Mouse (Mus musculus) heart, embryonic 10.5 days (tissue): Measurements from ENCODE around the gene Spry2. TPM values are rescaled to one million over a fixed set of nuclear protein-coding genes. Genes with fewer than 3 reads are reported as not detected.

Experiments used
- DNase-seq: peaks from one replicate; pipeline ENCODE4 v3.0.0-alpha.2; 2017; ENCODE audit warnings: low spot score
- H3K27ac ChIP-seq: fragments of 300-500 bp; sonication (generic); 2 replicates; pipeline ENCODE4 v1.5.1; 2016; ENCODE audit warnings: mild to moderate bottlenecking
- H3K27me3 ChIP-seq: fragments of 300-500 bp; sonication (generic); 2 replicates; pipeline ENCODE4 v1.6.1; 2016; ENCODE audit warnings: mild to moderate bottlenecking; ENCODE audit not compliant: poor library complexity, insufficient read depth, severe bottlenecking
- H3K36me3 ChIP-seq: fragments of 300-500 bp; sonication (generic); 2 replicates; pipeline ENCODE4 v1.6.1; 2016; ENCODE audit warnings: mild to moderate bottlenecking, moderate library complexity
- H3K4me1 ChIP-seq: fragments of 300-500 bp; sonication (generic); 2 replicates; pipeline ENCODE4 v1.6.1; 2016; ENCODE audit warnings: mild to moderate bottlenecking
- H3K4me3 ChIP-seq: fragments of 300-500 bp; sonication (generic); 2 replicates; pipeline ENCODE4 v1.5.1; 2016; ENCODE audit warnings: mild to moderate bottlenecking, moderate library complexity
- H3K9me3 ChIP-seq: fragments of 300-500 bp; sonication (generic); 2 replicates; pipeline ENCODE4 v1.6.1; 2016; ENCODE audit warnings: mild to moderate bottlenecking, moderate library complexity
- WGBS: fragments of 180-500 bp; shearing (Covaris S2); methylation state at CpG from one replicate; pipeline ENCODE4 v1.1.7; 2016; 5-methylcytosine and 5-hydroxymethylcytosine counted together
- polyA plus RNA-seq: library from polyadenylated mRNA; unstranded; fragments of >200 nt; fragmentation: Nextera tagmentation; extraction: Ambion mirVana; gene quantifications from 2 replicates; pipeline ENCODE4 v1.2.1, GENCODE M21; 2016

Spry2 gene
- polyA plus RNA-seq, 1 experiment from 2014 or later, result 23.9 TPM

DNA sequence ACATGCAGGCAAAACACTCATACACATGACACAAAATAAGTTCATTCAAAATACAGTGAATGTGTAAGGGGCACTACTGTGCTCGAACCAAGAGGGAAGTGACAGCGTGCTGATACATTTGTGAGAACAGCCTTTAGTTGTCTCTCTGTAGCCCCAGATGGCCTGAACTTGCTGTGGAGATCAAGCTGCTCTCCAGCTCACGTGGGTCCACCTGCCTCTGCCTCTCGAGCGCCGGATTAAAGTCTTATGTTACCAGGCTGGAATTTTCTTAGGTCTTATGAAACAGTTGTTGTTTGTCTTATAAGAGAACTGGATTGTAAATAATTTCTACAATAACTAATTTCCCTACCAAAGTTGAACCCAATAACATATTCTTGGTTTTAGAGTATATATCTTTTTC lies 13.4 kb downstream of the Spry2 start:
- H3K4me1 ChIP-seq, result peaks cover 6% of the 10 kb centered on the region; the same call in 1 of the 2 replicates
- no peaks in the 10 kb centered on the region for H3K36me3 ChIP-seq
- DNase-seq, result no peak
- no peak overlapping the region for H3K27ac ChIP-seq
- H3K27me3 ChIP-seq, result no peaks in the 10 kb centered on the region
- H3K4me3 ChIP-seq, result no peak overlapping the region
- H3K9me3 ChIP-seq, result no peaks in the 10 kb centered on the region
- WGBS, result 89% methylated on average over 6 of the region's 6 CpGs

- Histone ChIP-seq H3K27me3 (no peaks in the 10 kb centered on the region), H3K4me1 (no peaks in the 10 kb centered on the region), H3K9me3 (no peaks in the 10 kb centered on the region), H3K27ac (no peak overlapping the region), H3K4me3 (no peak overlapping the region), H3K36me3 (no peaks in the 10 kb centered on the region)
- 83% methylated on average over 10 of the region's 10 CpGs for WGBS
- no peak for DNase-seq
Measured at GRCm38 (mm10) chr14:105878359-105878758, 18.3 kb downstream of the Spry2 start.

DNA sequence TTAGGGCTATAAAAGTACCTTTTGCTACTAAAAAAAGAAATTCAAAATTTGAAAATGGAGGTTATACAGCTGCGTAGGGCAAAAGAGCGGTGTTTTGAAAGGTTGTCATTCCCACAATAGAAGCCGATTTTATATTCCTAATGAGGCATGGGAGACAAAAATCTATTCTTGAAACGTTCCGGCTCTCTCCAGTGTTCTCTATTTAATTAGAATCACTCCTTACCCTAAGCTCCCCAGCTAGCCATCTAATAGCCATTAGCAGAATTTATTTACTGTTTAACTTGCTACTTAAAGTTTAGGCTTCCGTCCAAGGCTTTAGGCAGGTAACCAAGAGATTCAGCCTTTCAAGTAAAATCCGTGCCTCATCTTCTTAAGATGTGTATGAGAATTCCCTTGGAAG lies 20.2 kb downstream of the Spry2 start:
- no peak for DNase-seq
- H3K4me3 ChIP-seq, result no peak overlapping the region
- no peaks in the 10 kb centered on the region for H3K9me3 ChIP-seq
- no peaks in the 10 kb centered on the region for H3K27me3 ChIP-seq
- 90% methylated on average over 7 of the region's 7 CpGs for WGBS
- H3K27ac ChIP-seq, result no peak overlapping the region
- H3K4me1 ChIP-seq, result no peaks in the 10 kb centered on the region
- H3K36me3 ChIP-seq, result no peaks in the 10 kb centered on the region

- H3K27me3 ChIP-seq, result no peaks in the 10 kb centered on the region
- no peak overlapping the region for H3K4me3 ChIP-seq
- no peak for DNase-seq
- no peaks in the 10 kb centered on the region for H3K36me3 ChIP-seq
- no peaks in the 10 kb centered on the region for H3K4me1 ChIP-seq
- no peaks in the 10 kb centered on the region for H3K9me3 ChIP-seq
- no peak overlapping the region for H3K27ac ChIP-seq
- 68% methylated on average over 14 of the region's 14 CpGs for WGBS
Measured at GRCm38 (mm10) chr14:105870370-105870936, 26.2 kb downstream of the Spry2 start.

DNA sequence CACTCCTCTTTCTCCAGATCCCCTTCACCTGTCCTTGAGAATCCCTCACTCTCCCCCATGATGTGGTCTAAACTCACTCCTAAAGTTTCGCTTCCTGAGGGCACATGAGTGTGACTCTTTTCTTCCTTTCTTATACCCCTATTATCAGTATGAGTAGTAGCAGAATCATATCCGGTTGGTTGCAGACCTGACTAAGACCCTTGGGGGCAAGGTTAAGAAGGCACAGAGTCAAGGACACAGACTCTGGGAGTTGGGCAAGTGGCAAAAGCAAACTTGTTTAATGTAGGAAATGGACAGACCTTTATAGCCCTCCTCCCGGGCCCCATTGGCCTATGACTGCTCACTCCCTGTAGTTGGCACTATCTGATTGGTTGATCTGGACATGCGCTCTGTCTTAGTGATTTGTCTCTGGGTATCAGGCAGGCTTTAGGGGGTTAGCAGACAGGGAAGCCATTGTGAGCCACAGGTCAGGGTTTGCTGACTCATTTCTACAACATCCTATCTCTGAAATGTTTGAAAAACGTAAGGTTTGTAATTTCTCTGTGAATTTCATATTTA lies 31.2 kb downstream of the Spry2 start:
- Histone ChIP-seq H3K4me3 (no peak overlapping the region), H3K9me3 (no peaks in the 10 kb centered on the region), H3K4me1 (0 out of 2 replicates have a peak, but pooled peaks cover 5% of the 10 kb centered on the region), H3K27me3 (no peaks in the 10 kb centered on the region), H3K36me3 (no peaks in the 10 kb centered on the region), H3K27ac (no peak overlapping the region)
- no peak for DNase-seq
- 86% methylated on average over 5 of the region's 5 CpGs for WGBS

DNA sequence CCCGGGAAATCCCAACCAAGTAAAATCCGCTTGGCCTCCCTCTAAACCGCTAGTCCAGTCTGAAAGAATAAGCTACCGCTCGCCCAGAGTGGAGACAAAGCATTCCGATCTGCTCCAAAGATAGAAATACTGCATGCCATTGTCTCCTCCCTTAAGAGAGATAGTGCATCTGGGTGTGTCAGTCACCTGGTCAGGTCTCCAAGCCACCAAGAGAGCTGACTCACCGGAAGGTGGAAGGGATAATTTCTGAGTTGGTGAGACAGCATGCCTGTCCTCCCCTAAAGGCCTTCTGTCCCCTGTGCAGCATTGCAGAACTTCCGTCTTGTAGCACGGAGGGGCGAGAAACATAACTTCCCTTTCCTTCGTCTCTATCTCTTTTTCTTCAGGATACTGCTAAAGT lies 34.4 kb downstream of the Spry2 start:
- peak overlapping the region; percentile 67; the same call in 1 of the 2 replicates for H3K27ac ChIP-seq
- no peaks in the 10 kb centered on the region for H3K36me3 ChIP-seq
- DNase-seq, result no peak
- H3K9me3 ChIP-seq, result no peaks in the 10 kb centered on the region
- no peaks in the 10 kb centered on the region for H3K27me3 ChIP-seq
- peaks cover 7% of the 10 kb centered on the region; the same call in 1 of the 2 replicates for H3K4me1 ChIP-seq
- WGBS, result 47% methylated on average over 11 of the region's 11 CpGs
- H3K4me3 ChIP-seq, result no peak overlapping the region

GRCm38 (mm10) chr14:105860920-105861319 lies 35.7 kb downstream of the Spry2 start:
- Histone ChIP-seq H3K4me3 (no peak overlapping the region), H3K36me3 (no peaks in the 10 kb centered on the region), H3K4me1 (peaks cover 7% of the 10 kb centered on the region; the same call in 1 of the 2 replicates), H3K27me3 (no peaks in the 10 kb centered on the region), H3K27ac (no peak overlapping the region), H3K9me3 (no peaks in the 10 kb centered on the region)
- no peak for DNase-seq
- 30% methylated on average over 6 of the region's 6 CpGs for WGBS

GRCm38 (mm10) chr14:105860276-105860675 lies 36.3 kb downstream of the Spry2 start:
- no peak overlapping the region for H3K27ac ChIP-seq
- no peak overlapping the region for H3K4me3 ChIP-seq
- no peaks in the 10 kb centered on the region for H3K36me3 ChIP-seq
- H3K27me3 ChIP-seq, result no peaks in the 10 kb centered on the region
- peaks cover 7% of the 10 kb centered on the region; the same call in 1 of the 2 replicates for H3K4me1 ChIP-seq
- no peak for DNase-seq
- H3K9me3 ChIP-seq, result no peaks in the 10 kb centered on the region
- 80% methylated on average over 4 of the region's 4 CpGs for WGBS

- H3K36me3 ChIP-seq, result no peaks in the 10 kb centered on the region
- H3K4me3 ChIP-seq, result no peak overlapping the region
- DNase-seq, result no peak
- H3K9me3 ChIP-seq, result no peaks in the 10 kb centered on the region
- H3K27me3 ChIP-seq, result no peaks in the 10 kb centered on the region
- peaks cover 7% of the 10 kb centered on the region; the same call in 1 of the 2 replicates for H3K4me1 ChIP-seq
- H3K27ac ChIP-seq, result no peak overlapping the region
- 21% methylated on average over 2 of the region's 2 CpGs for WGBS
Measured at GRCm38 (mm10) chr14:105859876-105860275, 36.7 kb downstream of the Spry2 start.

DNA sequence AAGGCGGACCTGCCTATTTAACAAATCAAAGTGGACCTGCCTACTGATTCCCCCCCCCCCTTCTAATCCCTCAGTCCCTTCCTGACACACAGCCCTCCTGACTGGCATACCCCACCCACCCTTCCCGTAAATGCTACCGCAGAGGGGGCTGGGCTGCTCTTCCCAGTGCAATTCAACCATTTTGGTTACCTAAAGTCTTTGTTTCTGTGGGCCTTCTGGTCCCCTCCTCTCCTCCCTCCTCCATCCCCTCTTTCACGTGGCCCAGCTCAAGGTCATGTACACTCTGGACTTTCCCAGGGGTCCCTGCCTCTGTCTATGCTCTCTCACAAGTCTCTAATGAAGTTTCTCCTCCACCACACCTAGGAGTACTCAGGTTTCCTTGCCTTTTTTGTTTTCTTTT lies 37.3 kb downstream of the Spry2 start:
- Histone ChIP-seq H3K36me3 (no peaks in the 10 kb centered on the region), H3K4me3 (no peak overlapping the region), H3K9me3 (no peaks in the 10 kb centered on the region), H3K27me3 (no peaks in the 10 kb centered on the region), H3K4me1 (peaks cover 7% of the 10 kb centered on the region; the same call in 1 of the 2 replicates), H3K27ac (no peak overlapping the region; the same call in 1 of the 2 replicates)
- WGBS, result 10% methylated on average over 4 of the region's 4 CpGs
- no peak for DNase-seq

DNA sequence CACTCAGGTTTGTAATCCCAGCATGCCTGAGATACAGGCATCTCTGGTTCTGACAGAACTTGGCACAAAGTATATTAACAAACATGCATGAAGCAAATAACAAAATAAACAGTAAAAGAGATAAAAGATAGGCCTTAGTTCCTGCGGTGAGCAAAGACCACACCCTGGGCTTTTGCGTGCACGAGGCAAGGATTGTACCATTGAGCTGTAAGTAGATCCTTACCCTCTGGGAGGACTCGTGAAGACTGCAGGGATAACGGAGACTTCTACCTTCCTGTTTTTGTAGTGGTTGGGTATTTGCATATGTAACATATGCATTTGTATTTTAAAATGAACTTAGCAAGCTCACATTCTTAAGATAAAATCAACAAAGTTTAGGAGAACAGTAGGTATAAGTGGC lies 37.7 kb downstream of the Spry2 start:
- Histone ChIP-seq H3K36me3 (no peaks in the 10 kb centered on the region), H3K27me3 (no peaks in the 10 kb centered on the region), H3K4me3 (no peak overlapping the region), H3K4me1 (peaks cover 7% of the 10 kb centered on the region; the same call in 1 of the 2 replicates), H3K27ac (no peak overlapping the region), H3K9me3 (no peaks in the 10 kb centered on the region)
- WGBS, result 23% methylated on average over 5 of the region's 5 CpGs
- no peak for DNase-seq

- no peaks in the 10 kb centered on the region for H3K9me3 ChIP-seq
- H3K27me3 ChIP-seq, result no peaks in the 10 kb centered on the region
- H3K27ac ChIP-seq, result 0 out of 2 replicates have a peak overlapping the region, but pooled peaks have one; percentile 25
- H3K4me3 ChIP-seq, result no peak overlapping the region
- H3K36me3 ChIP-seq, result no peaks in the 10 kb centered on the region
- no peaks in the 10 kb centered on the region for H3K4me1 ChIP-seq
- 54% methylated on average over 7 of the region's 7 CpGs for WGBS
- DNase-seq, result no peak
Measured at GRCm38 (mm10) chr14:105851359-105852067, 45.1 kb downstream of the Spry2 start.
